Mouse (Mus musculus): Measurements from ENCODE around the gene Ralbp1. TPM values are rescaled to one million over a fixed set of nuclear protein-coding genes. Genes with fewer than 3 reads are reported as not detected.
A peak's percentile ranks its signal among the peaks of the same experiment; 100 is the strongest.

Gene Ralbp1
- polyA plus RNA-seq, 1 experiment: 29.8 TPM

GRCm38 (mm10) chr17:65867996-65868395, 17.6 kb downstream of the Ralbp1 start:
- Histone ChIP-seq H3K27ac (ENCODE audit: insufficient read depth, low read depth, low read length) (no peak overlapping the region), H3K27me3 (replicated peaks; ENCODE audit: control insufficient read depth, insufficient read depth, low read length) (no peaks in the 10 kb centered on the region), H3K36me3 (ENCODE audit: control insufficient read depth, insufficient read depth, low read length) (no peaks in the 10 kb centered on the region), H3K4me1 (ENCODE audit: control insufficient read depth, insufficient read depth, low read length) (no peaks in the 10 kb centered on the region), H3K4me3 (ENCODE audit: insufficient read depth, low read depth, low read length) (no peak overlapping the region)
- 90% methylated on average over 5 of the region's 5 CpGs for WGBS
- DNase-seq: no peak
- TF ChIP-seq POLR2A (IDR thresholded peaks at IDR 0.05; ENCODE audit: low read depth, low read length): no peak

GRCm38 (mm10) chr17:65866201-65866600, 19.4 kb downstream of the Ralbp1 start:
- no peak overlapping the region for H3K27ac ChIP-seq (ENCODE audit: insufficient read depth, low read depth, low read length)
- DNase-seq: no peak
- H3K4me1 ChIP-seq (ENCODE audit: control insufficient read depth, insufficient read depth, low read length): no peaks in the 10 kb centered on the region
- no peaks in the 10 kb centered on the region for H3K27me3 ChIP-seq (replicated peaks; ENCODE audit: control insufficient read depth, insufficient read depth, low read length)
- no peaks in the 10 kb centered on the region for H3K36me3 ChIP-seq (ENCODE audit: control insufficient read depth, insufficient read depth, low read length)
- H3K4me3 ChIP-seq (ENCODE audit: insufficient read depth, low read depth, low read length): no peak overlapping the region
- WGBS: 58% methylated on average over 3 of the region's 3 CpGs
- no peak for TF ChIP-seq CTCF (conservative IDR thresholded peaks at IDR 0.05; ENCODE audit: insufficient read depth, insufficient read length, low read depth, low read length)
- TF ChIP-seq POLR2A (IDR thresholded peaks at IDR 0.05; ENCODE audit: low read depth, low read length): no peak

DNA sequence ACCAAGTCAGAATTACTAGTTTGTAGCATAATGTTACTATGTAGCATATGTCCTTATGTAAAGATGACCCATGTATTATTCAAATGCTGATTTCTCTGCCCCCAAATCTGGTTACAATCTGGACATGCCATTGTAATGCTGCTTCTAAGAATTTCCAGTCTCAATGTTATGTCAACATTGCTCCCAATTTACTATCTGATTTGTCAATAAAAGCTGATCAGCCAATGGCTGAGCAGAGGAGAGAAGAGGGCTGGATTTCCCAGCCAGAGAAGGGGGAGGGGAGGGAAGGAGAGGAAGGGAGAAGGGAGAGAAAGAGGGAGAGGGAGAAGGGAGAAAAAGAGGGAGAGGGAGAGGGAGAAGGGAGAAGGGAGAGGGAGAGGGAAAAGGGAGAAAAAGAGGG, 20.3 kb downstream of the Ralbp1 start:
- Histone ChIP-seq H3K27me3 (replicated peaks; ENCODE audit: control insufficient read depth, insufficient read depth, low read length) (no peaks in the 10 kb centered on the region), H3K36me3 (ENCODE audit: control insufficient read depth, insufficient read depth, low read length) (no peaks in the 10 kb centered on the region), H3K27ac (ENCODE audit: insufficient read depth, low read depth, low read length) (no peak overlapping the region), H3K4me1 (ENCODE audit: control insufficient read depth, insufficient read depth, low read length) (no peaks in the 10 kb centered on the region), H3K4me3 (ENCODE audit: insufficient read depth, low read depth, low read length) (no peak overlapping the region)
- TF ChIP-seq POLR2A (IDR thresholded peaks at IDR 0.05; ENCODE audit: low read depth, low read length) (no peak), CTCF (conservative IDR thresholded peaks at IDR 0.05; ENCODE audit: insufficient read depth, insufficient read length, low read depth, low read length) (no peak)
- DNase-seq: no peak

DNA sequence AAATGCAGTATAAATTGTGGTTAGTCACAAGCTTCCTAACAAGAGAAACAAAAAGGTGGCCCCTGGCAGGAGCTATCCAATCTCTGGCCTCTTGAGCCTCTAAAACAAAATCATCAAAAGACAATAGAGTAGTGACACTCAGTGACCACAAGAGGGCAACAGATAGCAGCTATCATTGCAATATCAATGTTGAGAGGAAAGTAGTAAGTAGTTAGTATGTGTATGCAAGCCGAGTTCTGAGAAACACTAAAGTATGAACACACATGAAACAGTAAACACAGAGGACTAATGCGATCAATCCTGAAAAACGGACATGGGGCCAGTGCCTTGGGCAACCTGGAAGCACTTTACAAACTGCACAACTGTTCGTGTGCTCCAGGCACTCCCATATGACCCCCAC, 20.9 kb downstream of the Ralbp1 start:
- Histone ChIP-seq H3K4me1 (ENCODE audit: control insufficient read depth, insufficient read depth, low read length) (no peaks in the 10 kb centered on the region), H3K36me3 (ENCODE audit: control insufficient read depth, insufficient read depth, low read length) (no peaks in the 10 kb centered on the region), H3K27me3 (replicated peaks; ENCODE audit: control insufficient read depth, insufficient read depth, low read length) (no peaks in the 10 kb centered on the region), H3K27ac (ENCODE audit: insufficient read depth, low read depth, low read length) (no peak overlapping the region), H3K4me3 (ENCODE audit: insufficient read depth, low read depth, low read length) (no peak overlapping the region)
- WGBS: 36% methylated on average over 4 of the region's 4 CpGs
- peak; percentile 56 for DNase-seq
- TF ChIP-seq CTCF (conservative IDR thresholded peaks at IDR 0.05; ENCODE audit: insufficient read depth, insufficient read length, low read depth, low read length): peak; percentile 30; the same call in 1 of the 2 replicates
- TF ChIP-seq POLR2A (IDR thresholded peaks at IDR 0.05; ENCODE audit: low read depth, low read length): no peak

DNA sequence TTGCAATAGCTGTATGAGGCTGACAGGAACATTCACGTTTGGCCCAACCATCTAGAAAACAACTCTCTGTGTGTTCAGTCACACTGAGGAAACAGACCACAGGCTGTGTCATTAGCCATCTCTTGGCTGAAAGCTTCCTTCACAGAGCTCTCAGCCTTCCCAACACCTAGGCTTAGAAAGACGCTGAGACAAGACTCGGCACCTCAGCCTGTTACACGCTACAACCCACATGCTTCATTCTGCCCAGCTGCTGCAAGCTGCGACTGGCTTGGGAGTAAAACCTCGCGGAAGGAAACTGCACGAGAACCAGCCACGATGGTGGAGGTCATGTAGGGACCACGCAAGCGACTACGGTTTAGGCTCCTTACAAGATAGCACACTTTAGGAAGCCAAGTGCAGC, 21.8 kb downstream of the Ralbp1 start:
- Histone ChIP-seq H3K4me1 (ENCODE audit: control insufficient read depth, insufficient read depth, low read length) (no peaks in the 10 kb centered on the region), H3K36me3 (ENCODE audit: control insufficient read depth, insufficient read depth, low read length) (no peaks in the 10 kb centered on the region), H3K27me3 (replicated peaks; ENCODE audit: control insufficient read depth, insufficient read depth, low read length) (no peaks in the 10 kb centered on the region), H3K27ac (ENCODE audit: insufficient read depth, low read depth, low read length) (no peak overlapping the region), H3K4me3 (ENCODE audit: insufficient read depth, low read depth, low read length) (no peak overlapping the region)
- no peak for DNase-seq
- TF ChIP-seq POLR2A (IDR thresholded peaks at IDR 0.05; ENCODE audit: low read depth, low read length): no peak
- TF ChIP-seq CTCF (conservative IDR thresholded peaks at IDR 0.05; ENCODE audit: insufficient read depth, insufficient read length, low read depth, low read length): no peak
- 93% methylated on average over 12 of the region's 12 CpGs for WGBS

DNA sequence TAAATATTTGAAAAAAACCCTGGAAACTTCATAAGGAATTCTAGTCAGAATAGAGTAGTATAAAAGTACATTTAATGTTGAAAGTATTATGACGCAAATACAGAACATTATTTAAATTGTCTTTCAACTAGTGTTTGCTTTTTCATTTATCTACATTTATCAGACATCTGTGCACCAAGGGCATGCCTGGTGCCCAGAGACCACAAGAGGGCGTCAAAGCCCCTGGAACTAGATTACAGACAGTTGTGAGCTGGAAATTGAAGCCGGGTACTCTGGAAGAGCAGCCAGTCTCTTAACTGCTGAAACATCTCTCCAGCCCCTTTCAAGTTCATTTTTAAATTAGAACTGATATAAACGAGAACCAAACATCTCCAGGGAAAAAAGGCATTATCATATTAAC, 23.0 kb downstream of the Ralbp1 start:
- H3K4me3 ChIP-seq (ENCODE audit: insufficient read depth, low read depth, low read length): no peak overlapping the region
- peak; percentile 60 for TF ChIP-seq CTCF (conservative IDR thresholded peaks at IDR 0.05; ENCODE audit: insufficient read depth, insufficient read length, low read depth, low read length)
- no peak for TF ChIP-seq POLR2A (IDR thresholded peaks at IDR 0.05; ENCODE audit: low read depth, low read length)
- 61% methylated on average over 4 of the region's 4 CpGs for WGBS
- H3K4me1 ChIP-seq (ENCODE audit: control insufficient read depth, insufficient read depth, low read length): no peaks in the 10 kb centered on the region
- no peaks in the 10 kb centered on the region for H3K36me3 ChIP-seq (ENCODE audit: control insufficient read depth, insufficient read depth, low read length)
- H3K27me3 ChIP-seq (replicated peaks; ENCODE audit: control insufficient read depth, insufficient read depth, low read length): no peaks in the 10 kb centered on the region
- DNase-seq: peak; percentile 30
- no peak overlapping the region for H3K27ac ChIP-seq (ENCODE audit: insufficient read depth, low read depth, low read length)

DNA sequence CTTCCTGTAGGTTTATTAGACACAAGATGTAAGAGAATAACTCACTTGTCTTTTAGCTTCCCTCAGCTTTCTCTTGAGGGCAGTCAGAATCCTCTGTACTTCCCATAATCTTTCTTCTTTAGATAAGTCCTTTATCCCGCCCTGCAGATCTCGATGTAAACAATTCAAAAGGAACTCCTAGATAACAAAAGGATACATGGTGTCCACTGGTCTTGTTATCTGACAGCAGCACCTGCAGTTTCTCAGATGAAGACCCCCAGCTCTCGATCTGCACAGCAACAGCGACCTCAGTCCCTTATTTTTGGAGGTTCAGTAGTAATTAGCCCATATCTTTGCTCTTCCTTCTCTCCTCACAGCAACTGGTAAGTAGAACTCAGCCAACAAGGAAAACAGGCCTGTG, 28.0 kb downstream of the Ralbp1 start:
- Histone ChIP-seq H3K36me3 (ENCODE audit: control insufficient read depth, insufficient read depth, low read length) (no peaks in the 10 kb centered on the region), H3K4me1 (ENCODE audit: control insufficient read depth, insufficient read depth, low read length) (no peaks in the 10 kb centered on the region), H3K27ac (ENCODE audit: insufficient read depth, low read depth, low read length) (no peak overlapping the region), H3K4me3 (ENCODE audit: insufficient read depth, low read depth, low read length) (no peak overlapping the region), H3K27me3 (replicated peaks; ENCODE audit: control insufficient read depth, insufficient read depth, low read length) (no peaks in the 10 kb centered on the region)
- DNase-seq: no peak
- TF ChIP-seq CTCF (conservative IDR thresholded peaks at IDR 0.05; ENCODE audit: insufficient read depth, insufficient read length, low read depth, low read length) (no peak), POLR2A (IDR thresholded peaks at IDR 0.05; ENCODE audit: low read depth, low read length) (no peak)
- 83% methylated on average over 4 of the region's 4 CpGs for WGBS

DNA sequence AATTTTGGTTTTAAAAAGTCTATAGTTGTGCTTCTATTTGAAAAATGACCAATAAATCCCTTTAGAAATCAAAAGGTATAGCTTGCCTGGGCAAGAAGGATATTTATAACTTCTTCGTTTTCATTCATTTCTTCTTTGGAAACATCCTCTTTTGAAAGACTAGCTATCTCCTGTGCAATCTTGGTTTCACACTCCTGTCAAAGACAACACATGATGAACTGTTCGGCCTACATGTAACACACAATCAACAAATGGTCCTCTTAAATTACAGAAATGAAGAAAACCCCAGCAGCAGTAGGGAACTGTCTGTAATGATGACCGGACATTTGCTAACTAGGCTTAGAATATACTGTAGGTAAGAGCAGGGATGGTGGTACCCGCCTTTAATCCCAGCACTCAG, 31.6 kb downstream of the Ralbp1 start:
- no peak for DNase-seq
- no peak overlapping the region for H3K27ac ChIP-seq (ENCODE audit: insufficient read depth, low read depth, low read length)
- no peaks in the 10 kb centered on the region for H3K4me1 ChIP-seq (ENCODE audit: control insufficient read depth, insufficient read depth, low read length)
- WGBS: 90% methylated on average over 4 of the region's 4 CpGs
- H3K27me3 ChIP-seq (replicated peaks; ENCODE audit: control insufficient read depth, insufficient read depth, low read length): no peaks in the 10 kb centered on the region
- no peak overlapping the region for H3K4me3 ChIP-seq (ENCODE audit: insufficient read depth, low read depth, low read length)
- TF ChIP-seq CTCF (conservative IDR thresholded peaks at IDR 0.05; ENCODE audit: insufficient read depth, insufficient read length, low read depth, low read length) (no peak), POLR2A (IDR thresholded peaks at IDR 0.05; ENCODE audit: low read depth, low read length) (no peak)
- peaks cover 2% of the 10 kb centered on the region; the same call in 1 of the 2 replicates for H3K36me3 ChIP-seq (ENCODE audit: control insufficient read depth, insufficient read depth, low read length)

Measured in kidney, adult 2 months (tissue).